Mouse (Mus musculus): Measurements from ENCODE around the gene Tpgs1. TPM values are rescaled to one million over a fixed set of nuclear protein-coding genes. Genes with fewer than 3 reads are reported as not detected.

Tpgs1 gene
- polyA plus RNA-seq, 1 experiment: 15.5 TPM

- H3K4me3 ChIP-seq (ENCODE audit: insufficient read depth, low read length): peak overlapping the region; percentile 6; the same call in 1 of the 2 replicates
- TF ChIP-seq CTCF (IDR thresholded peaks at IDR 0.05; ENCODE audit: borderline replicate concordance, insufficient read depth, low read length) (no peak), POLR2A (IDR thresholded peaks at IDR 0.05; ENCODE audit: low read depth, low read length) (peak; percentile 58)
- peak overlapping the region; percentile 39 for H3K27ac ChIP-seq (ENCODE audit: insufficient read depth, low read length)
- H3K4me1 ChIP-seq (ENCODE audit: control insufficient read depth, insufficient read depth, low read length): peaks cover 6% of the 10 kb centered on the region
These were observed 30.5 kb upstream of the Tpgs1 start for GRCm38 (mm10) chr10:79638486-79639204.

- H3K4me3 ChIP-seq (ENCODE audit: insufficient read depth, low read length): no peak within 1 kb of the TSS
- no peak within 1 kb of the TSS for H3K27ac ChIP-seq (ENCODE audit: insufficient read depth, low read length)
- no peaks in the 10 kb centered on the region for H3K4me1 ChIP-seq (ENCODE audit: control insufficient read depth, insufficient read depth, low read length)
- TF ChIP-seq POLR2A (IDR thresholded peaks at IDR 0.05; ENCODE audit: low read depth, low read length) (no peak), CTCF (IDR thresholded peaks at IDR 0.05; ENCODE audit: borderline replicate concordance, insufficient read depth, low read length) (no peak)
These were observed 23.5 kb upstream of the Tpgs1 start, which contains the start of gene Odf3l2 for GRCm38 (mm10) chr10:79645711-79646110. Odf3l2 (minus strand) TSS chr10:79645738.

GRCm38 (mm10) chr10:79649070-79649751 lies 20.0 kb upstream of the Tpgs1 start:
- Histone ChIP-seq H3K4me1 (ENCODE audit: control insufficient read depth, insufficient read depth, low read length) (no peaks in the 10 kb centered on the region), H3K27ac (ENCODE audit: insufficient read depth, low read length) (no peak overlapping the region), H3K4me3 (ENCODE audit: insufficient read depth, low read length) (no peak overlapping the region)
- peak; percentile 87 for TF ChIP-seq CTCF (IDR thresholded peaks at IDR 0.05; ENCODE audit: borderline replicate concordance, insufficient read depth, low read length)
- TF ChIP-seq POLR2A (IDR thresholded peaks at IDR 0.05; ENCODE audit: low read depth, low read length): no peak

- Histone ChIP-seq H3K27ac (ENCODE audit: insufficient read depth, low read length) (no peak overlapping the region), H3K4me1 (ENCODE audit: control insufficient read depth, insufficient read depth, low read length) (no peaks in the 10 kb centered on the region), H3K4me3 (ENCODE audit: insufficient read depth, low read length) (no peak overlapping the region)
- TF ChIP-seq CTCF (IDR thresholded peaks at IDR 0.05; ENCODE audit: borderline replicate concordance, insufficient read depth, low read length) (no peak), POLR2A (IDR thresholded peaks at IDR 0.05; ENCODE audit: low read depth, low read length) (no peak)
These were observed 16.4 kb upstream of the Tpgs1 start for GRCm38 (mm10) chr10:79652789-79653188.

- no peak overlapping the region for H3K27ac ChIP-seq (ENCODE audit: insufficient read depth, low read length)
These were observed 14.2 kb upstream of the Tpgs1 start for GRCm38 (mm10) chr10:79654946-79655395.

GRCm38 (mm10) chr10:79658829-79659228 lies 10.3 kb upstream of the Tpgs1 start:
- Histone ChIP-seq H3K4me3 (ENCODE audit: insufficient read depth, low read length) (no peak overlapping the region), H3K4me1 (ENCODE audit: control insufficient read depth, insufficient read depth, low read length) (no peaks in the 10 kb centered on the region), H3K27ac (ENCODE audit: insufficient read depth, low read length) (no peak overlapping the region)
- TF ChIP-seq POLR2A (IDR thresholded peaks at IDR 0.05; ENCODE audit: low read depth, low read length) (no peak), CTCF (IDR thresholded peaks at IDR 0.05; ENCODE audit: borderline replicate concordance, insufficient read depth, low read length) (peak; percentile 4; the same call in 1 of the 2 replicates)

More at GRCm38 (mm10) chr10:79654946-79655395, 14.2 kb upstream of the Tpgs1 start:
- Histone ChIP-seq H3K4me3 (ENCODE audit: insufficient read depth, low read length) (no peak overlapping the region), H3K4me1 (ENCODE audit: control insufficient read depth, insufficient read depth, low read length) (no peaks in the 10 kb centered on the region)
- TF ChIP-seq CTCF (IDR thresholded peaks at IDR 0.05; ENCODE audit: borderline replicate concordance, insufficient read depth, low read length) (no peak), POLR2A (IDR thresholded peaks at IDR 0.05; ENCODE audit: low read depth, low read length) (no peak)

GRCm38 (mm10) chr10:79660298-79660697 lies 8.9 kb upstream of the Tpgs1 start:
- Histone ChIP-seq H3K27ac (ENCODE audit: insufficient read depth, low read length) (no peak overlapping the region), H3K4me1 (ENCODE audit: control insufficient read depth, insufficient read depth, low read length) (no peaks in the 10 kb centered on the region), H3K4me3 (ENCODE audit: insufficient read depth, low read length) (no peak overlapping the region)
- TF ChIP-seq POLR2A (IDR thresholded peaks at IDR 0.05; ENCODE audit: low read depth, low read length) (no peak), CTCF (IDR thresholded peaks at IDR 0.05; ENCODE audit: borderline replicate concordance, insufficient read depth, low read length) (no peak; the same call in 1 of the 2 replicates)

GRCm38 (mm10) chr10:79661861-79662260 lies 7.3 kb upstream of the Tpgs1 start:
- TF ChIP-seq CTCF (IDR thresholded peaks at IDR 0.05; ENCODE audit: borderline replicate concordance, insufficient read depth, low read length) (no peak), POLR2A (IDR thresholded peaks at IDR 0.05; ENCODE audit: low read depth, low read length) (no peak)
- no peak overlapping the region for H3K4me3 ChIP-seq (ENCODE audit: insufficient read depth, low read length)
- H3K4me1 ChIP-seq (ENCODE audit: control insufficient read depth, insufficient read depth, low read length): no peaks in the 10 kb centered on the region
- H3K27ac ChIP-seq (ENCODE audit: insufficient read depth, low read length): no peak overlapping the region

- Histone ChIP-seq H3K4me3 (ENCODE audit: insufficient read depth, low read length) (no peak within 1 kb of the TSS), H3K27ac (ENCODE audit: insufficient read depth, low read length) (no peak within 1 kb of the TSS), H3K4me1 (ENCODE audit: control insufficient read depth, insufficient read depth, low read length) (no peaks in the 10 kb centered on the region)
- no peak for TF ChIP-seq POLR2A (IDR thresholded peaks at IDR 0.05; ENCODE audit: low read depth, low read length)
- TF ChIP-seq CTCF (IDR thresholded peaks at IDR 0.05; ENCODE audit: borderline replicate concordance, insufficient read depth, low read length): peak; percentile 83
These were observed 5.0 kb upstream of the Tpgs1 start, which contains the start of gene Madcam1 for GRCm38 (mm10) chr10:79664131-79664665. Madcam1 (plus strand) TSS chr10:79664559.

Measured in embryonic fibroblast, embryonic 13.5 days (primary cell).